Mouse (Mus musculus): ENCODE results near the gene Tlx3. TPM values are rescaled to one million over a fixed set of nuclear protein-coding genes. Genes with fewer than 3 reads are reported as not detected.

The Tlx3 gene
- polyA plus RNA-seq, 1 experiment: not detected

DNA sequence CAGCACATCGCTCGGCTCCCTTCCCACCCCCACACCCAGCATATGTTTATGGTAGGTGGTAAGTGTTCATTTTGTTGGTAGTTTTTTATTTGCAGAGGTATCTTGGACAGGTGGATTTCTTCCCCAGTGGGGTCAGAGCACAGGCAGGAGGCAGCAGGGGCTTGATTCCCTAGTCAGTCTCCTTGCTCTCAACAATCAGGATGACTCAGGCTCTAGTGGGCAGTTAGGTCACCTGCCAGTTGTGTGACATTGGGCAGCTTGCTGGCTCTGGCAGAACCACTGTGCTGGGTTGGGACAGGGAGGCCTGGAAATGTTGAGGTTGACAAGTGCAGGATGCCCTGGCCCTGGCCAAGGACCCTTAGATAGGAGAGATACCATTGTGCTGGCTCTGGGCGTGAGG, 1.6 kb upstream of the Tlx3 start:
- H3K79me2 ChIP-seq (ENCODE audit: control insufficient read depth, insufficient read depth): no peaks in the 10 kb centered on the region
- H3K27me3 ChIP-seq (ENCODE audit: control insufficient read depth, insufficient read depth, insufficient read length): peaks cover 27% of the 10 kb centered on the region
- H3K79me3 ChIP-seq (ENCODE audit: low read depth): no peaks in the 10 kb centered on the region

GRCm38 (mm10) chr11:33204329-33204705, 928 bp upstream of the Tlx3 start:
- Histone ChIP-seq H3K27me3 (ENCODE audit: control insufficient read depth, insufficient read depth, insufficient read length) (peaks cover 28% of the 10 kb centered on the region), H3K4me3 (ENCODE audit: insufficient read depth, poor library complexity, severe bottlenecking) (no peak overlapping the region), H3K79me3 (ENCODE audit: low read depth) (no peaks in the 10 kb centered on the region), H3K36me3 (ENCODE audit: control insufficient read depth, insufficient read depth) (no peaks in the 10 kb centered on the region), H3ac (ENCODE audit: control insufficient read depth, insufficient read length, low read depth) (no peak overlapping the region), H3K79me2 (ENCODE audit: control insufficient read depth, insufficient read depth) (no peaks in the 10 kb centered on the region)
- no peak for TF ChIP-seq MYOG (IDR thresholded peaks at IDR 0.05; ENCODE audit: control insufficient read depth, extremely low read depth, insufficient read length)
- no peak for TF ChIP-seq FOSL1 (IDR thresholded peaks at IDR 0.05; ENCODE audit: insufficient read depth, low read length, poor library complexity, severe bottlenecking)
- no peak for TF ChIP-seq USF1 (IDR thresholded peaks at IDR 0.05; ENCODE audit: low read depth)
- no peak for TF ChIP-seq MAX (IDR thresholded peaks at IDR 0.05)
- no peak for TF ChIP-seq CEBPB (IDR thresholded peaks at IDR 0.05; ENCODE audit: low read depth)
- no peak for TF ChIP-seq CTCF (IDR thresholded peaks at IDR 0.05; ENCODE audit: control insufficient read depth, insufficient read depth, insufficient read length)
- no peak for TF ChIP-seq MYOD1 (IDR thresholded peaks at IDR 0.05; ENCODE audit: control insufficient read depth, insufficient read length, low read depth)

More for the DNA sequence above, 1.6 kb upstream of the Tlx3 start:
- TF ChIP-seq FOSL1 (IDR thresholded peaks at IDR 0.05; ENCODE audit: insufficient read depth, low read length, poor library complexity, severe bottlenecking) (no peak), CEBPB (IDR thresholded peaks at IDR 0.05; ENCODE audit: low read depth) (no peak), MAX (IDR thresholded peaks at IDR 0.05) (no peak), USF1 (IDR thresholded peaks at IDR 0.05; ENCODE audit: low read depth) (no peak), CTCF (IDR thresholded peaks at IDR 0.05; ENCODE audit: control insufficient read depth, insufficient read depth, insufficient read length) (no peak), MYOG (IDR thresholded peaks at IDR 0.05; ENCODE audit: control insufficient read depth, extremely low read depth, insufficient read length) (no peak), MYOD1 (IDR thresholded peaks at IDR 0.05; ENCODE audit: control insufficient read depth, insufficient read length, low read depth) (no peak)
- H3K36me3 ChIP-seq (ENCODE audit: control insufficient read depth, insufficient read depth): no peaks in the 10 kb centered on the region
- H3ac ChIP-seq (ENCODE audit: control insufficient read depth, insufficient read length, low read depth): no peak overlapping the region
- H3K4me3 ChIP-seq (ENCODE audit: insufficient read depth, poor library complexity, severe bottlenecking): no peak overlapping the region

DNA sequence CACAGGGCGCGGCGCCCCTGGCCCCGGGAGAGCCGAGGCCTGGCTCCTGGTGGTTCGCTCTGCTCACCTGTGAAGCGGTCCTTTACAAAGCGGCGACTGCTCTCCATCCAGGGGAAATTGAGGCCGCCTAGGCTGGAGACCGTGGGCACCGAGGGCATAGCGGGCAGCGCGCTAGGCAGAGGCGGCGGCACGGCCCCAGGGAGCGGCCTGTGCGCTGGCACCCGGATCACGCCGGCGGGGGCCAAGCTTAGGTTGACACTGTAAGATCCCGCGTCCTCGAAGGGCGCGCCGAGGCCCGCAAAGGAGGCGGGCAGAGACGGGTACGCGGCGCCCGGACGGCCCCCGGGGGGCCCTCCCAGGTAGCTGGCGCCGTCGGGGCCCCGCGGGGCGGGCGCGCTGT, 417 bp downstream of the Tlx3 start:
- Histone ChIP-seq H3K79me2 (ENCODE audit: control insufficient read depth, insufficient read depth) (no peaks in the 10 kb centered on the region), H3ac (ENCODE audit: control insufficient read depth, insufficient read length, low read depth) (no peak overlapping the region), H3K27me3 (ENCODE audit: control insufficient read depth, insufficient read depth, insufficient read length) (peaks cover 33% of the 10 kb centered on the region), H3K4me3 (ENCODE audit: insufficient read depth, poor library complexity, severe bottlenecking) (no peak overlapping the region), H3K79me3 (ENCODE audit: low read depth) (no peaks in the 10 kb centered on the region), H3K36me3 (ENCODE audit: control insufficient read depth, insufficient read depth) (no peaks in the 10 kb centered on the region)
- TF ChIP-seq CEBPB (IDR thresholded peaks at IDR 0.05; ENCODE audit: low read depth) (no peak), MYOD1 (IDR thresholded peaks at IDR 0.05; ENCODE audit: control insufficient read depth, insufficient read length, low read depth) (no peak), MAX (IDR thresholded peaks at IDR 0.05) (no peak), MYOG (IDR thresholded peaks at IDR 0.05; ENCODE audit: control insufficient read depth, extremely low read depth, insufficient read length) (no peak), FOSL1 (IDR thresholded peaks at IDR 0.05; ENCODE audit: insufficient read depth, low read length, poor library complexity, severe bottlenecking) (no peak), USF1 (IDR thresholded peaks at IDR 0.05; ENCODE audit: low read depth) (no peak), CTCF (IDR thresholded peaks at IDR 0.05; ENCODE audit: control insufficient read depth, insufficient read depth, insufficient read length) (no peak)

DNA sequence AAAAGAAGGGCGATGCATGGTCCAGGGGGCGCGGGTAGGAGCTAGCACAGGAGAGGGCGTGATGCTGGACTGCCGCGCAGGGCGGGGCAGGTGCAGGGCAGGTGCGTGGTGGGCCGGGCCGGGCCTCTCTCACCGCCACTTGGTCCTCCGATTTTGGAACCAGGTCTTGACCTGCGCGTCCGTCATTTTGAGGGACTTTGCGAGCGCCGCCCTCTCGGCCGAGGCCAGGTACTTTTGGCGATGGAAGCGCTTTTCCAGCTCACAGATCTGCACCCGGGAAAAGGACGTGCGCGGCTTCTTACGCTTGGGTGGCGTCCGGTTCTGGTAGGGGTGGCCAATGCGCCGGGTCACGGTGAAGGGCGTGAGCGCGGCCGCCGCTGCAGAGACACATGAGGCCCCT, 1.1 kb downstream of the Tlx3 start:
- Histone ChIP-seq H3K27me3 (ENCODE audit: control insufficient read depth, insufficient read depth, insufficient read length) (peaks cover 33% of the 10 kb centered on the region), H3K79me3 (ENCODE audit: low read depth) (no peaks in the 10 kb centered on the region), H3ac (ENCODE audit: control insufficient read depth, insufficient read length, low read depth) (no peak overlapping the region), H3K4me3 (ENCODE audit: insufficient read depth, poor library complexity, severe bottlenecking) (no peak overlapping the region), H3K79me2 (ENCODE audit: control insufficient read depth, insufficient read depth) (no peaks in the 10 kb centered on the region), H3K36me3 (ENCODE audit: control insufficient read depth, insufficient read depth) (no peaks in the 10 kb centered on the region)
- TF ChIP-seq CEBPB (IDR thresholded peaks at IDR 0.05; ENCODE audit: low read depth) (no peak), CTCF (IDR thresholded peaks at IDR 0.05; ENCODE audit: control insufficient read depth, insufficient read depth, insufficient read length) (no peak)

GRCm38 (mm10) chr11:33201626-33202010, 1.8 kb downstream of the Tlx3 start:
- Histone ChIP-seq H3K79me3 (ENCODE audit: low read depth) (no peaks in the 10 kb centered on the region), H3K36me3 (ENCODE audit: control insufficient read depth, insufficient read depth) (no peaks in the 10 kb centered on the region), H3K79me2 (ENCODE audit: control insufficient read depth, insufficient read depth) (no peaks in the 10 kb centered on the region), H3K27me3 (ENCODE audit: control insufficient read depth, insufficient read depth, insufficient read length) (peaks cover 33% of the 10 kb centered on the region), H3ac (ENCODE audit: control insufficient read depth, insufficient read length, low read depth) (no peak overlapping the region), H3K4me3 (ENCODE audit: insufficient read depth, poor library complexity, severe bottlenecking) (no peak overlapping the region)
- TF ChIP-seq FOSL1 (IDR thresholded peaks at IDR 0.05; ENCODE audit: insufficient read depth, low read length, poor library complexity, severe bottlenecking) (no peak), CEBPB (IDR thresholded peaks at IDR 0.05; ENCODE audit: low read depth) (no peak), MYOG (IDR thresholded peaks at IDR 0.05; ENCODE audit: control insufficient read depth, extremely low read depth, insufficient read length) (no peak), CTCF (IDR thresholded peaks at IDR 0.05; ENCODE audit: control insufficient read depth, insufficient read depth, insufficient read length) (no peak), MAX (IDR thresholded peaks at IDR 0.05) (no peak), USF1 (IDR thresholded peaks at IDR 0.05; ENCODE audit: low read depth) (no peak), MYOD1 (IDR thresholded peaks at IDR 0.05; ENCODE audit: control insufficient read depth, insufficient read length, low read depth) (no peak)
